10 mouse cellular contexts compared by ENCODE assay signal in genomic region chr12:82467641-82468040, GRCm38 (mm10).
A peak's percentile ranks its signal among the peaks of the same experiment; 100 is the strongest.
DNase-seq lines count a peak whose midpoint lies in the region; ATAC-seq and TF ChIP-seq lines count a peak whose summit lies in the region.
"Had no signal": no experiment of that assay in that cellular context is flagged by ENCODE, and none has a peak within 500 bp of the region (broad histone marks: within the 10 kb centered on the region; RNA-seq: fewer than 3 reads in every experiment).

No protein-coding gene starts in this region.

- no peak for TF ChIP-seq POLR2A in heart, adult 2 months (IDR thresholded peaks at IDR 0.05; ENCODE audit: insufficient read depth, low read depth, low read length)
- no peak for TF ChIP-seq POLR2A in MEL (IDR thresholded peaks at IDR 0.05; ENCODE audit: control insufficient read depth in 1 of 2, insufficient read depth in 1 of 2, low read depth in 1 of 2, low read length in 2 of 2, poor library complexity in 1 of 2)
- no peak for TF ChIP-seq POLR2A in embryonic fibroblast, embryonic 13.5 days (IDR thresholded peaks at IDR 0.05; ENCODE audit: low read depth, low read length)

- no peaks in the 10 kb centered on the region; the same call in 1 of the 2 replicates for H3K4me1 ChIP-seq in heart, adult 2 months (ENCODE audit: control insufficient read depth, insufficient read depth, low read length)
- H3K4me1 ChIP-seq in MEL (ENCODE audit: control insufficient read depth in 1 of 2, insufficient read depth in 2 of 2, low read length in 2 of 2) = peaks cover 2 to 16% of the 10 kb centered on the region in 2 experiments; a peak in 2 of 4 replicates
- no peaks in the 10 kb centered on the region for H3K4me1 ChIP-seq in embryonic fibroblast, embryonic 13.5 days (ENCODE audit: control insufficient read depth, insufficient read depth, low read length)
- H3K4me1 ChIP-seq in lung, embryonic 14.5 days (ENCODE audit: insufficient read depth) = peaks cover 3% of the 10 kb centered on the region; the same call in 1 of the 2 replicates
- H3K4me1 ChIP-seq in forebrain, embryonic 16.5 days (replicated peaks; ENCODE audit: control insufficient read depth, insufficient read depth, low read length) = peaks cover 7% of the 10 kb centered on the region; the same call in 1 of the 2 replicates
- no peaks in the 10 kb centered on the region for H3K4me1 ChIP-seq in forebrain, embryonic 14.5 days (ENCODE audit: control insufficient read depth, insufficient read depth, low read length)

- H3K27me3 ChIP-seq in heart, adult 2 months (ENCODE audit: control insufficient read depth, insufficient read depth, low read length) = no peaks in the 10 kb centered on the region
- H3K27me3 ChIP-seq in MEL (ENCODE audit: control insufficient read depth in 1 of 2, insufficient read depth in 2 of 2, low read length in 2 of 2) = no peaks in the 10 kb centered on the region
- H3K27me3 ChIP-seq in lung, embryonic 14.5 days (ENCODE audit: insufficient read depth, low read length) = no peaks in the 10 kb centered on the region
- no peaks in the 10 kb centered on the region for H3K27me3 ChIP-seq in forebrain, embryonic 16.5 days (replicated peaks; ENCODE audit: control insufficient read depth, insufficient read depth, low read length)
- H3K27me3 ChIP-seq in forebrain, embryonic 14.5 days (replicated peaks; ENCODE audit: control insufficient read depth, insufficient read depth, low read length) = no peaks in the 10 kb centered on the region

- no peak overlapping the region for H3K4me2 ChIP-seq in lung, embryonic 14.5 days
- H3K4me2 ChIP-seq in forebrain, embryonic 16.5 days (ENCODE audit: low read length) = no peak overlapping the region
- H3K4me2 ChIP-seq in forebrain, embryonic 14.5 days (ENCODE audit: low read length) = no peak overlapping the region
- H3K4me2 ChIP-seq: midbrain, embryonic 12.5 days had no signal

- no peak for TF ChIP-seq EP300 in heart, adult 2 months (IDR thresholded peaks at IDR 0.05; ENCODE audit: insufficient read depth, low read depth, low read length)
- no peak for TF ChIP-seq EP300 in MEL (IDR thresholded peaks at IDR 0.05; ENCODE audit: low read depth in 1 of 2, low read length in 2 of 2)

- no peak overlapping the region for H3K27ac ChIP-seq in heart, adult 2 months
- H3K27ac ChIP-seq in MEL (ENCODE audit: control insufficient read depth, low read depth, low read length) = no peak overlapping the region
- H3K27ac ChIP-seq in embryonic fibroblast, embryonic 13.5 days (ENCODE audit: insufficient read depth, low read length) = no peak overlapping the region
- no peak overlapping the region for H3K27ac ChIP-seq in lung, embryonic 14.5 days (ENCODE audit: low read depth)
- no peak overlapping the region for H3K27ac ChIP-seq in forebrain, embryonic 16.5 days (ENCODE audit: low read length)
- H3K27ac ChIP-seq in forebrain, embryonic 14.5 days (ENCODE audit: low read depth, low read length) = no peak overlapping the region
- H3K27ac ChIP-seq: midbrain, embryonic 12.5 days had no signal

- H3K9ac ChIP-seq in heart, adult 2 months (ENCODE audit: low read depth, low read length) = no peak overlapping the region
- no peak overlapping the region for H3K9ac ChIP-seq in MEL (ENCODE audit: control insufficient read depth, low read depth, low read length, poor library complexity, severe bottlenecking)
- H3K9ac ChIP-seq in lung, embryonic 14.5 days = no peak overlapping the region
- H3K9ac ChIP-seq in forebrain, embryonic 16.5 days (replicated peaks; ENCODE audit: low read depth, low read length) = no peak overlapping the region
- no peak overlapping the region for H3K9ac ChIP-seq in forebrain, embryonic 14.5 days (ENCODE audit: low read length)
- H3K9ac ChIP-seq: midbrain, embryonic 12.5 days had no signal

- TF ChIP-seq CTCF in heart, adult 2 months (IDR thresholded peaks at IDR 0.05) = peak; percentile 45
- TF ChIP-seq CTCF in MEL (IDR thresholded peaks at IDR 0.05 in 2 of 3, conservative IDR thresholded peaks at IDR 0.05 in 1 of 3; ENCODE audit: control insufficient read depth in 1 of 3, insufficient read depth in 1 of 3, low read depth in 2 of 3, low read length in 3 of 3, poor library complexity in 1 of 3, severe bottlenecking in 1 of 3) = no peak
- TF ChIP-seq CTCF in embryonic fibroblast, embryonic 13.5 days (IDR thresholded peaks at IDR 0.05; ENCODE audit: borderline replicate concordance, insufficient read depth, low read length) = peak; percentile 29; the same call in 1 of the 2 replicates
- TF ChIP-seq CTCF in lung, embryonic 14.5 days (IDR thresholded peaks at IDR 0.05; ENCODE audit: low read depth) = peak; percentile 49

- H3K36me3 ChIP-seq in heart, adult 2 months (ENCODE audit: control insufficient read depth, insufficient read depth, low read length) = no peaks in the 10 kb centered on the region
- H3K36me3 ChIP-seq in MEL (ENCODE audit: control insufficient read depth in 1 of 2, insufficient read depth in 2 of 2, low read length in 2 of 2) = peaks cover 0 to 4% of the 10 kb centered on the region in 2 experiments; a peak in 2 of 4 replicates
- H3K36me3 ChIP-seq in lung, embryonic 14.5 days (ENCODE audit: insufficient read depth) = no peaks in the 10 kb centered on the region
- H3K36me3 ChIP-seq in forebrain, embryonic 16.5 days (ENCODE audit: control insufficient read depth, insufficient read depth) = no peaks in the 10 kb centered on the region
- H3K36me3 ChIP-seq in forebrain, embryonic 14.5 days (ENCODE audit: control insufficient read depth, insufficient read depth, low read length) = no peaks in the 10 kb centered on the region
- H3K36me3 ChIP-seq: midbrain, embryonic 12.5 days had no signal

- ATAC-seq in lung, embryonic 14.5 days (ENCODE audit: insufficient read depth) = no peak
- no peak for ATAC-seq in forebrain, embryonic 16.5 days
- ATAC-seq in forebrain, embryonic 14.5 days = no peak

- no peaks in the 10 kb centered on the region for H3K9me3 ChIP-seq in MEL (replicated peaks; ENCODE audit: insufficient read depth, low read length)
- no peaks in the 10 kb centered on the region for H3K9me3 ChIP-seq in lung, embryonic 14.5 days (ENCODE audit: low read depth, low read length)
- no peaks in the 10 kb centered on the region for H3K9me3 ChIP-seq in forebrain, embryonic 16.5 days (ENCODE audit: control insufficient read depth, low read length)
- H3K9me3 ChIP-seq in forebrain, embryonic 14.5 days (replicated peaks; ENCODE audit: control insufficient read depth, low read length) = no peaks in the 10 kb centered on the region
- H3K9me3 ChIP-seq: midbrain, embryonic 12.5 days had no signal

- no peak overlapping the region for H3K4me3 ChIP-seq in heart, adult 2 months
- H3K4me3 ChIP-seq in MEL (ENCODE audit: control insufficient read depth in 1 of 2, insufficient read depth in 1 of 2, low read depth in 2 of 2, low read length in 2 of 2) = no peak overlapping the region
- H3K4me3 ChIP-seq in embryonic fibroblast, embryonic 13.5 days (ENCODE audit: insufficient read depth, low read length) = no peak overlapping the region
- H3K4me3 ChIP-seq in lung, embryonic 14.5 days (ENCODE audit: low read depth, low read length) = no peak overlapping the region
- H3K4me3 ChIP-seq in forebrain, embryonic 16.5 days (replicated peaks; ENCODE audit: low read length) = no peak overlapping the region
- no peak overlapping the region for H3K4me3 ChIP-seq in forebrain, embryonic 14.5 days (ENCODE audit: low read depth, low read length)
- H3K4me3 ChIP-seq: erythroblast, embryonic 14.5 days; midbrain, embryonic 12.5 days had no signal

- intact Hi-C loops in heart, adult 2 months (cut with DNase I) = no loop called here

- H3K79me2 ChIP-seq in heart, adult 2 months (replicated peaks; ENCODE audit: control insufficient read depth, insufficient read depth, low read length) = no peaks in the 10 kb centered on the region
- H3K79me2 ChIP-seq in MEL (ENCODE audit: control insufficient read depth, insufficient read depth, low read length, poor library complexity) = no peaks in the 10 kb centered on the region; the same call in 1 of the 2 replicates

- 53% methylated on average over 2 of the region's 2 CpGs for WGBS in heart, adult 2 months
- 61% methylated on average over 2 of the region's 2 CpGs for WGBS in lung, embryonic 14.5 days
- 54% methylated on average over 2 of the region's 2 CpGs for WGBS in forebrain, embryonic 16.5 days
- WGBS in forebrain, embryonic 14.5 days = 63% methylated on average over 2 of the region's 2 CpGs

- no peak for DNase-seq in heart, adult 2 months
- DNase-seq in heart, adult 9 months (ENCODE audit: low spot score in 2 of 2) = no peak
- DNase-seq in MEL (ENCODE audit: low read depth, low spot score) = no peak
- DNase-seq in lung, embryonic 14.5 days = no peak
- no peak for DNase-seq in embryo, embryonic 9.5 days (ENCODE audit: extremely low spot score)
- DNase-seq in forebrain, embryonic 14.5 days (ENCODE audit: low spot score) = no peak

- no peak; the same call in 1 of the 2 replicates for TF ChIP-seq RAD21 in MEL (IDR thresholded peaks at IDR 0.05; ENCODE audit: low read depth, low read length)

TF ChIP-seq in MEL, 35 proteins besides CTCF, POLR2A, EP300 and RAD21:
- peak; percentile 19; the same call in 1 of the 2 replicates for TF ChIP-seq SMC3 (IDR thresholded peaks at IDR 0.05; ENCODE audit: low read depth, low read length)
- TF ChIP-seq NELFE (IDR thresholded peaks at IDR 0.05; ENCODE audit: low read depth, low read length) = no peak
- TF ChIP-seq TAL1 (IDR thresholded peaks at IDR 0.05; ENCODE audit: low read length) = no peak
- no peak for TF ChIP-seq TBP (IDR thresholded peaks at IDR 0.05; ENCODE audit: low read depth, low read length)

Comparison
In these comparisons a context has a peak if more than half of its experiments do, and no peak if none do; other contexts are left out.
1. CTCF ChIP-seq: peak in heart, adult 2 months (single experiment), embryonic fibroblast, embryonic 13.5 days (single experiment) and lung, embryonic 14.5 days (single experiment); none in MEL (0 of 3).